Mouse (Mus musculus) common myeloid progenitor, adult 5-6 weeks (primary cell): Measurements from ENCODE around the gene Plcl2. TPM values are rescaled to one million over a fixed set of nuclear protein-coding genes. Genes with fewer than 3 reads are reported as not detected.
"Not testable (repeated sequence)": the region's sequence is repeated elsewhere in the genome, so short reads cannot be mapped to it uniquely, and the experiment has no call there.

Experiments
- ATAC-seq: replicated peaks from 2 replicates; pipeline ENCODE4 v1.8.0; 2016; ENCODE audit warnings: low read depth, mild to moderate bottlenecking, moderate TSS enrichment, inconsistent platforms; ENCODE audit not compliant: poor library complexity, severe bottlenecking
- total RNA-seq: library from RNA; stranded (forward); fragments of 200-1000, 187-1606 nt; gene quantifications from 2 replicates; pipeline ENCODE4 v1.2.3, GENCODE M21; 2017

Plcl2 gene
- total RNA-seq, 1 experiment from 2014 or later: 35.1 TPM

- no peak for ATAC-seq
Measured at GRCm38 (mm10) chr17:50600178-50600577, 91.0 kb downstream of the Plcl2 start.

DNA sequence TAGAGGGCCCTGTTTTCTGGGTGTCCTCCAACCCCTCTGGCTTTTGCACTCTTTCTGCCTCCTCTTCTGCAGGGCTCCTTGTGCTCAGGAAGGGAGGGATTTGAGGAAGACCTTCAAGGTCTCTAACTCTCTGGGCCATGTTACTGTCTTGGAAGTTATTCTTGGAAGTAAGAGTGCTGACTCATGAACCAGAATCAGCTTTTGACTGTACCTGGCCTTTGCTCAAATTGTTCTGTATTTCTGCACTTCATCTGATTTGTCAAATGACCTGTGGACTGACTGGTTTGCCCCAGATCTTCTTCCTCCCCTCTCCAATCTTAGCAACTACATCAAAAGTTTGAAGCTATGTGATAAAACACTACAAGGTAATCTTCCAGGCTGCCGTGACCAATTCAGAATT is 91.5 kb downstream of the Plcl2 start:
- ATAC-seq: no peak

DNA sequence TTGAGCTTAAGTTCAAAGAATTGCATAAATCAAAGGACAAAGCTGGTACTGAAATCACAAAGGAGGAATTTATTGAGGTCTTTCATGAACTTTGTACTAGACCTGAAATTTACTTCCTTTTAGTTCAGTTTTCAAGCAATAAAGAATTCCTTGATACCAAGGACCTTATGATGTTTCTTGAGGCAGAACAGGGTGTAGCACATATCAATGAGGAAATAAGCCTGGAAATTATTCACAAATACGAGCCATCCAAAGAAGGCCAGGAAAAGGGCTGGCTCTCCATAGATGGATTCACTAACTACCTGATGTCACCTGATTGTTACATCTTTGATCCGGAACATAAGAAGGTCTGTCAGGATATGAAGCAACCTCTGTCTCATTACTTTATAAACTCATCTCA is 97.7 kb downstream of the Plcl2 start:
- ATAC-seq: no peak

DNA sequence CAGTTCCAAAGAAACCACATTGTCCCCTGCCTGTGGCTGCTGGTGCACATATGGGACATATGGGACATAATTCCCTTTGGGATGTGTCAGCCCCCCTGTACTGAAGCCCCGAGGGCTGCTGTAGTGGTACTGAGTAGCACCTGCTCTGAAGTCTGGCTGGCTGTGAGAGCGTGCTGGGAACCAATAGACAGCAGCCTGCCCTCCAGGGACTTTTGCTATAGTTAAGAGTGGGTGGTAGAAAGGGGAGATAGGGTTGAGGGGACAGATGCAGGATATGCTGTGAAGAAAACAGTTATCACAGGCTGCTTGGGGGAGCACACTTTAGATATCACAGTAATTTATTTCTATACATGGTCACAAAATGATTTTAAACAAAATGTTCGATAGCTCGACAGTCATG is 100.7 kb downstream of the Plcl2 start:
- no peak for ATAC-seq

- ATAC-seq: peak; percentile 63; the same call in 1 of the 2 replicates
Measured at GRCm38 (mm10) chr17:50620794-50621537, 111.8 kb downstream of the Plcl2 start.

DNA sequence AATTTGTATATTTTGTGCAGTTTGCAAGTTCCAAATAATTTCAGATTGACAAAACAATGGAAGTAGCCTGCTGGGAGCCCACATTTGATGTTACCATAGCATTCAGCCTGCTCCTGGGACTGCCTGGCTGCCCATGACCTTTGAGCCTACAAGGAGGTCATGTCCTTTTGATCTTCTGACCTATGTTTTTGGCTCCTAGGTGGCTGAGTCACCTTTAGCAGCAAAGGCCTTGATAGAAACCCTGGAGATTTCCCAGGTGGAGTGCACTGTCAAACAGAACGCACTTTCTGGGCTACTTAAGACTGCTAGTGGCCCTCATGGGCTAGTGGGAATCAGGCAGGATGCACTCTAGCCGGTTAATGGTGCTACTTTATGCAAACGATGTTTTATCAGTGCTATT is 112.8 kb downstream of the Plcl2 start:
- ATAC-seq: no peak

GRCm38 (mm10) chr17:50625584-50625983 is 116.4 kb downstream of the Plcl2 start:
- no peak for ATAC-seq

DNA sequence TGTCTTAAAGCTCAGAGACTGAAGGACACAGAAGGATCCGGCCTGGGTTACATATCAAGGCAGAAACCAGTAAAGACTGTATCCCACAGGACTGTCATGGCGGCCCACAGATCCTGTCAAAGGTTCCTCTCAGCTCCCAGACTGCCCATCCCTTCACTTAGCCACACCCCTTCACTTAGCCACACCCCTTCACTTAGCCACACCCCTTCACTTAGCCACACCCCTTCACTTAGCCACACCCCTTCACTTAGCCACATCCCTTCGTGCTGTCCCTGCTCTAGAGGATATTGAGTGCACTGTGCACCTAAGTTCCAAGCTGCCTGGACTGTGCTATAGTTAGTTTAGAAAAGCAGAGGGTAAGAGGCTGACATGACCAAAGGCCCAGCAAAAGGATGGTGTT is 118.5 kb downstream of the Plcl2 start:
- ATAC-seq: peak; percentile 48; the same call in 1 of the 2 replicates

DNA sequence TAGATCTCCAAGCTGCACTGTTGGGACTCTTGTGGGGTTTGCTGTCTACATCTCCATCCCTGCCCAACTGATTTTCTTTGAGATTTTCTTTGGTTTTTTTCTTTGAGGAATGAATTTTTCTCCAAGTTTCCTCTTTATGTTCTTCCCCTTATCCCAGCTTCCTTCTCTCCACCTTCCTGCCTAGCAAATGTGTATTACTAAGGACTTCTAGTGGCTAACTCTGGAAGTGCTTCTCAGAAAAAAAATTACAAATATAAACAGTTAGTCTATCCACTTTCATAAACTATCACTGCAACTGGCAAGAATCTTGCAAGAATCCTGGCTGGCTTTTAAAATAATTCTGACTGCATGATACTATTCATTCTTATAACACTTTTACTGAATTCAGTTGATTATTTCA is 119.5 kb downstream of the Plcl2 start:
- ATAC-seq: 0 out of 2 replicates have a peak, but pooled peaks have one; percentile 45

DNA sequence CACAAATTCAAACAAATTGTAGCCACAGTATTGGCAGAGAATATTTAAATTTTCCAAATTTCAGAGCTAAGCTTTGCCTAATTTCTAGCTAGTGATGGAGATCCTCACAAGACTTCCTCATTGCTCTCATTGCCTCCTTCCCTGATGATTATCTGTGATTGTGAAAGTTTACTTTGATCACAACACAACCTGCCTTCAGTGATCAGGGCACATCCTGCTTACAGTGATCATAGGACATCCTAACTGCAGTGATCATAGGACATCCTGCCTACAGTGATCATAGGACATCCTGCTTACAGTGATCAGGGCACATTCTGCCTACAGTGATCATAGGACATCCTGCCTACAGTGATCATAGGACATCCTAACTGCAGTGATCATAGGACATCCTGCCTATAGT is 121.8 kb downstream of the Plcl2 start:
- not testable (repeated sequence) for ATAC-seq

DNA sequence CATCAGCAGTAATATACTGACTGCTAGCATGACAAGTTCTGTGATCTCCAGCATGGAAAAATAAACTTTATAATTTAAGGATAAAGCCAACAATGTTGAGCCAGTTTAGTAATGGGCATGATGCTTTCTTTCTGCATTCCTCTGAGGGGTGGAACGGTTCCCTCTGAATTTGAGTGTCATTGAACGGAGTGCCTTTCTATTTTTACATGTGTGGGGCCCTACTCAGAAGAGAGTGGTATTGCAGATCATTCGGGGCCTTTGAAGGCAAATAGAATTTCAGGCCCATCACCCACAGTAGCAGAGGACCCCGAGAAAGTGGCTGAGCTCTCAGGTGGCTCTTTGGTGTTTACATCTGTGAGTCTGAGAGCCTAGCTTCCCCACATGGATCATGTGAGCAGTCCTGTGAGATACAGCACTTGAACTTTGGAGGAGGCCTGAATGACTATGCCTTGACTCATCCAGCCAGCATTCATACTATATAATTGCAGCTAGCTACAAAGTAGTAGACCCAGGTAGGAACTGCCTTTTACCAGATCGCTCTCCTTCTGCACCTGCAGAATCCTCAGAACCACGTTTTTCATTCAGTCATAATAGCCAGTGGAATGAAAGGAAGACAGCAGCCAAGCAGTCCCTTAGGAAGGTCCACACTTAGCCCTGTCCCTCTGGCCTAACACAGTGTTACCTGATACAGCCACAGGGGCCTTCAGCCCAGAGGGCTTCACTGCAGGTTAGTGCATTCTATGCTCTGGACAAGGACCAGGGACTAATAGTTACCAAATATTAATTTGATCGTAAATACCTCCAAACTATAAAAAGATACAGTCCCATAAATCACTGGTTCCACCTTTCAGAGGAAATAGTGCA is 125.0 kb downstream of the Plcl2 start:
- no peak for ATAC-seq

DNA sequence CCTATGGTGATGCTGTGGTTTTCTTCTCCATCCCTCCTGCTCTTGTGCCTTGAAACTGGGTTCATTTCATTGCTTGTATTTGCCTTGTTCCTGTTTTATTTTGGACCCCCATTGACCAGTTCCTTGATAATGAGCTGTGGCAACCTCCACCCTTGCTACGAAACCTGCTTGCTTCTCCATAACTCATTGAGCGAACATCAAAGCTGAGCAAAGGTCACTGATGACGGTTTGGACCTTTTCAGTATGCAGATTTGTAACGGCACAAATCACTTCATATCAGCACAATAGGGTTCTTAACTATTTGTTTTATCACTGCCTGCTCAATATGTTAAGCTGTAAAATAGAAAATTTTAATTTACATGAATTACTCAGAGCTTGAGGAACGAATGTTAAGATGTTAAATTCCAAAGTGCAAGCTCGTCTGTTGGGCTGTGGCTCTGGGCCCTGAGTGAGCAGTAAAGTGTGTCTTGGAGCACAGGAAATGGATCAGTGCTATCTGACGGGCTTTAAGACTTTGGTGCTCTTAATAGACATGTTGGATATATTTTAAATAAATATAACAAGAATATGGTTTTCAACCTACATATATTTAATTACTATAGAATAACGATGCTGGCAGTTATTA is 126.9 kb downstream of the Plcl2 start:
- no peak for ATAC-seq

DNA sequence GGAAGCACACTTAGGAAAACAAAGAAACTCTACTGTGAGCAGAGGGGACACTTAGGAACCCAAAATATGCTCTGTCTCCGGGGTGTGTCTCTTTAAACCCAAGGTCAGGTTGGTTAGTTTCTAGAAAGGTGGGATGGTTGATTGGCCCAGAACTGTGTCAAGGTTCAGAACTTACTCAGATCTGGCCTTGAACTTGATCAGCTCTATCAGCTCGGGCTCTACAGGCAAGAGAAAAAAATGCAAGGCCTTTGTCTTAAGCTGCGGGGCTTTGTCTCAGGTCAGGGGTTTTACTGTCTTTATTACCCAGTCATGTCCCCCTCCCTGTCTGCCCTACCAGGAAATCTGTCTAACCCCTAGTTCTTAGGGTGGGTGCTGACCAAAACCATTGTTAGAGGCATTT is 129.6 kb downstream of the Plcl2 start:
- no peak for ATAC-seq

DNA sequence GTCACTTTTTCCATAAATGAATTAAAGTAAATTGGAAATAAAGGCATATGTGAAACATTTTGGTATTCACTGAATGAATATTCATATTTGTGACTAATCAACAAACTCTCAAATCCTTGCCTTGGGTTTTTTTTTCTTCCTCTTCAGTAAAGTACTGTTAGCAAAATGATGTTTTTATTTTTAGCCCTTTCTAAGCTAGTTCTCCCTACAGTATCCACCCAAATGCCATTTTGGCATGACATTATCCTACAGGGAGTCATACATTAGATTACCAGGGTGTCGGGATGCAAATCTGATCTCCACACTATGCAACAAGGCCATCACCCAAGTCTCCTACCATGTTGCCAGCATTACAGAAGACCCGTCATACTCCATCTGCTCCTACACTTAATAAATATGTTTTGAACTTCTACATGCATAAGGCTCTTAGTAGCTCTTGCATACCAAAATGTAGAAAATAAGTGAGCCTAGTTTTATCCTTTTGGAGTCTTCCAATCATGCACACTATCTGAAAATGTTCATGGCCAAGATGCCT is 131.9 kb downstream of the Plcl2 start:
- ATAC-seq: no peak

- ATAC-seq: no peak
Measured at GRCm38 (mm10) chr17:50641879-50642278, 132.7 kb downstream of the Plcl2 start.

DNA sequence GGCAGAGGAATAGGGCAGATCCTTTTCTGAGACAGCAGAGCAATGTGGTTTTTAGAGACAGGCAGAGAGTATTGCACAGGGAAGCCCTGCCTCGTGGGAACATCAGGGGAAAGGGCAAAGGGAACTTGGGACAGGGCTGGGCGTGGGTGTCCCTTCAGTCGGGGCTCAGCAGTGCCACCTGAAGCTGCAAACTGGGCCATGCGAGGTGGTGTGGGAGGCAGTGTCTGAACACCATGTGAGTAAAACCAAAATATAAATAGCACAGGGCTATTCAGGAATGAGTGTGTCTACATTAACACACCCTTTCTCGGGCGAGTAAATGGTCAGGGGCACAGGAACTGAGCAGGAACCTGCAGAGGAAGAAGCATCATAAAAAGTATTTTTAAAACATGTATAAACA is 134.2 kb downstream of the Plcl2 start:
- no peak for ATAC-seq

GRCm38 (mm10) chr17:50643989-50644388 is 134.8 kb downstream of the Plcl2 start:
- ATAC-seq: no peak

DNA sequence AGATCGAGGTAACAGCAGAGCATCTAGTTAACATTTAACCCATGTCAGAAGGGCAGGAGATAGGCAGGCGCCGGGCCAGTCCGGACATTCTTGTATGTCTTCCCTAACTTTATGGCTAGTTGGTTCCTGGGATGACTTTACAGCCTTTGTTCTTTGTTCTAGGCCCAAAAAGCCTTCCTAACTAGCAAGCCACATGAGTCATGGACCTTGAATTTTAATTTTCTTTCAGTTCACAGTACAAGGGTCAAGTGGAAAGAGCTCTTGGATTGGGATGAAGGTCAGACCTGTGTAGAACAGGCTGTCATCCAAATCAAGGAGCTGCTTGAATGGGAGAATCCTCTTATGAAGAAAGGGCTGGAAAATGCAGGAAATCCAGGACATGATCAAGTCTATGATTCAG is 138.9 kb downstream of the Plcl2 start:
- not testable (repeated sequence) for ATAC-seq

- no peak for ATAC-seq
Measured at GRCm38 (mm10) chr17:50648757-50649419, 139.7 kb downstream of the Plcl2 start.
